Mouse (Mus musculus): Measurements from ENCODE around the gene Kdr. TPM values are rescaled to one million over a fixed set of nuclear protein-coding genes. Genes with fewer than 3 reads are reported as not detected.

Kdr gene
- polyA plus RNA-seq (2015; fragmentation: Nextera tagmentation; extraction: Ambion mirVana), result 23.4 and 25.2 TPM in 2 replicates

DNA sequence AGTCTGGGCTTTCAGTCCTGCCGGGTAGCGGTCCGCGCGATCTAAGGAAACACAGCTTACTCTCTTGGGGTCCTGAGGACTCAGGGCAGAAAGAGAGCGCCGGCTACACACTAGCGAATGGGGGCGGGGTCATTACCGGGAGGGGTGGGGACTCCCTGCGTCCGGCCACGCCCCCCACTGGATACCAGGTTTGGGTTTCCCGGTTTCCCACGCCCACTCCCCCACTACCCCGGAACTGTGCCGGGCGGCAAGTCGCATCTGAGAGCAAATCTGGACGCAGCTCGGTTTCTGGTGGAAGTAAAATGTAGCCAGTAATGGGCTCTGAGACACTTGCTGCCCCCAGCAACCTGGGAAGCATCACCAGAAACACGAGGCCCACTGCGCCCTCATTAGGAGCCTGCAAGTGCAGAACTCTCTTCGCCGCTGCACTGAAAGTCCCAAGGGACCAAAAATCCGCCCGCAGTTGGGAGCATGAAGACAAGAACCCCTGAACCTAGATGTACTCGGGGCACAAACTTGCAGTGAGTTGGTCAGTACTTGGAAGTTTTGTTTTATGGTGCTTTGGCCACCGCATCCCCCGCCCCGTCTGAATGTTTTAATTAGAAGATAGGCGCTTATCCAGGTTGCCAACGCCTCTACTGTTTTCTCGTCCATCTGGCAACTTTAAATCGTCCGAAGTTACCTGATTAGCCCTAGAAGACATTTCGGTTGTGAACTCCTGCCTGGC lies at the start of gene Kdr:
Gene Kdr (minus strand): TSS at position 85 of the 727 bp plus-strand sequence.
- H3K27ac ChIP-seq (replicated peaks), result peak within 1 kb of the TSS; percentile 67
- under 1% methylated on average over 37 of the region's 37 CpGs for WGBS

DNA sequence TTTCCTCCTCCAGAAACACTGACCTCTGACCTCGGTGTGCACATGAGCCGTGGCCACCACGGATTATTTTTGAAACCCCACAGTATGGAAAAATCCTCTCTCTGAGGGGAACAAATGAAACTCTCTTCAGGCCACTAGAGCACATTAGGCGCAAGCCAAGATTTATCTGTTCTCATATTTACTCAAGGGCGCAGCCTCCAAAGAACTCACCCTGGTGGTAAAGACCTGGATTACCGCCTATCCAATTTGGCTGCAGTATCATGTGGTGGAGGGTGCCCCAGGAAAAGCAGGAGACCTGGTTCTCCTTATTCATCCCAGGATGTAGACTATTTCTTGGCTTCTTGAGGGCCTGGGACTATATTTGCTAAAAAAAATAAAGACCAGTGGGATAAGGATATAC lies 48.5 kb upstream of the Kdr start:
- no peaks in the 10 kb centered on the region for H3K36me3 ChIP-seq
- no peak overlapping the region for H3K27ac ChIP-seq (replicated peaks)
- no peak overlapping the region for H3K4me2 ChIP-seq
- no peaks in the 10 kb centered on the region for H3K27me3 ChIP-seq
- no peaks in the 10 kb centered on the region for H3K4me1 ChIP-seq (replicated peaks)
- no peak overlapping the region for H3K9ac ChIP-seq
- H3K9me3 ChIP-seq, result no peaks in the 10 kb centered on the region
- H3K4me3 ChIP-seq, result no peak overlapping the region
- ATAC-seq (ENCODE audit: low read depth), result no peak
- WGBS, result 78% methylated on average over 6 of the region's 6 CpGs

More for the DNA sequence above, at the start of gene Kdr:
- peak within 1 kb of the TSS; percentile 71 for H3K4me3 ChIP-seq
- no peaks in the 10 kb centered on the region for H3K36me3 ChIP-seq
- H3K4me1 ChIP-seq (replicated peaks), result peaks cover 20% of the 10 kb centered on the region
- ATAC-seq (ENCODE audit: low read depth), result peak; percentile 87
- H3K9ac ChIP-seq, result peak within 1 kb of the TSS; percentile 77
- H3K4me2 ChIP-seq, result peak within 1 kb of the TSS; percentile 99
- 0 out of 2 replicates have a peak, but pooled peaks cover 3% of the 10 kb centered on the region for H3K9me3 ChIP-seq
- H3K27me3 ChIP-seq, result peaks cover 62% of the 10 kb centered on the region

DNA sequence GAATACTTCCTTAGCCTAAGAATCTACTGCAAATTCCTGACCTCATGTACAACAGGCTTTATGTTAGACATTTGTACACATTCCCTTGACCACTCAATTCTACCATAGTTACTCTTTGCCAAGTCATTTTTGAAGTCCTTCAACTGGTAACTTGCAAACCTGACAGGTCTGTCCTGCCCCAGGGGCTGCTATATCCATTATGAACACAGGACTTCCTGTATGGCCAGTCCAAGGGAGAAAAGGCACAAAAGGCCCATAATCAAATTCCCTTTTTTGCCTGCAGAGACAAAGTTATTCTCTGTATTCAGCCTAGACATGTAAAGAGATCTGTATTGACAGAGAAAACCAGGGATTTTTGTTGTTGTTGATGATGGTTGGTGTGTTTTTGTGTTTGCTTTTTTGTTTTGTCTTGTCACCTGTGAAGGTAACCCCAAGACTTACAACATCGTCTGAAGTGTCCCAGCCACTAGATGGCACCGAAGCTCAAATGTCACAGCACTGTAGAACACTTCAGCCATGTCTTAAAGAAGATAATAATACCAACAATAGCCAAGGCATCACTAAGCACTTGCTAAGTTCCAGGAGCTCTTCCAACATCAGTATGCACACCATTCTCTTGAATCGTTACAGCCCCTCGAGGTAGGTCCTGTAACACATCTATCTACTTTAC lies 47.9 kb upstream of the Kdr start:
- ATAC-seq (ENCODE audit: low read depth), result no peak
- H3K27ac ChIP-seq (replicated peaks), result no peak overlapping the region
- H3K4me1 ChIP-seq (replicated peaks), result no peaks in the 10 kb centered on the region
- no peak overlapping the region for H3K4me2 ChIP-seq
- no peaks in the 10 kb centered on the region for H3K27me3 ChIP-seq
- no peak overlapping the region for H3K9ac ChIP-seq
- WGBS, result 76% methylated on average over 4 of the region's 4 CpGs
- no peaks in the 10 kb centered on the region for H3K36me3 ChIP-seq
- H3K4me3 ChIP-seq, result no peak overlapping the region
- no peaks in the 10 kb centered on the region for H3K9me3 ChIP-seq

DNA sequence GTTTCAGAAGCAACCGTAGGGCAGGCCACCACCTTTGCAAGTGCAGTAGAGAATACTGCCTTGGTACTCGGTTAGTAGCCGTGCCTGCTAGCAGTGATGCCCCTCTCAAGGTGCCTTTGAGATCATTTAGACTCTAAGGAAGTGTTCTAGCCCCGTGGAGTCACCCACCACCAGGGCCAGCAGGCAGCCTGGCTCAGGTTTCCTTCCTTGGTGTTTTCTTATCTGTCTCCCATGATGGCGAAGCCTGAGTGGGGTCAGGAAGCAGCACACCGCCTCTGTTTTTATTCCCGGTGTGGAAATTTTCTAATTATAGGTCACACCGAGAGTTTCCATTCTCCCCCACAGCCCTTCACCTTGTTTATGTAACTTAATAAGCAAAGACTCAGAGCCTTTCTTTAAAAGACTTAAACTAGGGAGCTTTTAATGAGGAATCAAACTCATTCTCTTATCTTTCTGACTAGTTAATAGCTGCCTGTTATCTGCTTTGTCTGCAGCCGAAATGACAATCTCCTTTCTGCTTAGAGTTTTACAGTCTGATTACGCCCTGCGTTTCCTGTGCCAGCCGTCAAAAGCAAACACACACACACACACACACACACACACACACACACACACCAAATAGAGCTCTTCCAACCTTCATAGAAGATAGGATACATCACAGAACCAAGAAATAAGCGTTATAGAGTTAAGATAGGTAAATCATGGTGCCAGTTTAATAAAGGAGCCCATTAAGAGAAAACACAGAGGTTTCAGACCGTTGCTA lies 44.9 kb upstream of the Kdr start:
- no peaks in the 10 kb centered on the region for H3K27me3 ChIP-seq
- H3K36me3 ChIP-seq, result no peaks in the 10 kb centered on the region
- no peak overlapping the region for H3K9ac ChIP-seq
- no peaks in the 10 kb centered on the region for H3K4me1 ChIP-seq (replicated peaks)
- no peaks in the 10 kb centered on the region for H3K9me3 ChIP-seq
- H3K4me2 ChIP-seq, result no peak overlapping the region
- no peak for ATAC-seq (ENCODE audit: low read depth)
- H3K4me3 ChIP-seq, result no peak overlapping the region
- WGBS, result 65% methylated on average over 14 of the region's 14 CpGs
- H3K27ac ChIP-seq (replicated peaks), result no peak overlapping the region

DNA sequence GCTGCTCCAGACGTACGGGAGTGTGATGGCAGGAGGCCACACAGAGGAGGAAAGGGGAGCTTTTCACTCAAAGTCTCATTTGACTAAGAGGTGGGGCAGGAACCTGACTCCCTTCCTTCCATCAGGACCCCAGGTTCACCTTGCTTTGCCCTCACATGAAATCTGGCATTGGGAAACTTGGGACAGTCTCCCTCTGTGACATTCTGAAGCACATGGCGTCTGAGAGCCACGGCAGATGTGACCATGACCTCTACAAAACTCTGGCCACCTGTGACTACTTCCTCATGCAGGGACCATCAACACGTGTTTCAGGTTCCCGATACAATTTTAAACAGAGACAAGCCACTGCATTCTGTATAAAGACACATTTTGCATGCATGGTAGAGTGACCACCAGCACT lies 44.2 kb upstream of the Kdr start:
- no peaks in the 10 kb centered on the region for H3K4me1 ChIP-seq (replicated peaks)
- H3K9ac ChIP-seq, result no peak overlapping the region
- H3K4me3 ChIP-seq, result no peak overlapping the region
- no peak overlapping the region for H3K27ac ChIP-seq (replicated peaks)
- no peak for ATAC-seq (ENCODE audit: low read depth)
- no peaks in the 10 kb centered on the region for H3K9me3 ChIP-seq
- H3K36me3 ChIP-seq, result no peaks in the 10 kb centered on the region
- WGBS, result 85% methylated on average over 6 of the region's 6 CpGs
- H3K4me2 ChIP-seq, result no peak overlapping the region
- no peaks in the 10 kb centered on the region for H3K27me3 ChIP-seq

DNA sequence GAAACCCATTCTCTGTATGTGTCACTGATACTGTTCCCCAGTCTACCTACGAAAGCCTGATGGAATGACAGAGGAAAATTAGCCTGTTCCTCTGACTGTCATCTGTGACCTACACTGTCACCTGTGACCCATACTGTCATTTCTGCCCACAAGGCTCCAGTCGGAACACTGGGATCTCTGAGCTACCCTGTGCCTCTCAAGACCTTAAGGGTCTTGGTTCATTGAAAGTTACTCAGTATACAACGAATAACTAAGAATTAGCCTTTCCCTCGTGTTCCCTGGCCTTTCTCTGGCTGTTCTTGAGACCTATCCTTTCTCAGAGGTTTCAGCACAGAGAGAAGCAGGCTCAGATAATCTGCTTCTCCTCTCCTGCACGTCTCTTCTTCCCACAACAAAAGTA lies 40.1 kb upstream of the Kdr start:
- H3K27me3 ChIP-seq, result no peaks in the 10 kb centered on the region
- H3K36me3 ChIP-seq, result no peaks in the 10 kb centered on the region
- no peak overlapping the region for H3K4me2 ChIP-seq
- no peak for ATAC-seq (ENCODE audit: low read depth)
- H3K9me3 ChIP-seq, result no peaks in the 10 kb centered on the region
- no peak overlapping the region for H3K9ac ChIP-seq
- 82% methylated on average over 5 of the region's 5 CpGs for WGBS
- H3K4me1 ChIP-seq (replicated peaks), result no peaks in the 10 kb centered on the region
- no peak overlapping the region for H3K4me3 ChIP-seq
- no peak overlapping the region for H3K27ac ChIP-seq (replicated peaks)

DNA sequence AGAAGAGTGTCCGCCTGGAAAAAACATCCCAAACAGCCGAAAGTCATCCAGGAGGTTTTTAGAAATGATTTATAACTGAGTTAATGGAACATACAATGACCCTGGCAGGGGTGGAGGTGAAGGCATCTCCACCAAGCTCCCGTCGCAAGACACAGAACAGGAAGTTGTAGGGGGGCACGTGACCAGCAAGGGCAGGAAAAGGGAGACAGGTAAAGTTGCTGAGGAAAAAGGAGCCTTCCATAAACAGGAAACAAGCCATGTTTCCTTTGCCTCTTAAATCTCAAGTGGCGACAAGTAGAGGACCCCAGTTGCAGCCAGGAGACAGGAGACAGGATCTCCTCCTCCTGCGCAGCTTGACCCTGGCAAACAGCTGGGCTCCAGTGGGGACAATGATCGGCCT lies 37.8 kb upstream of the Kdr start:
- no peak overlapping the region for H3K9ac ChIP-seq
- no peak overlapping the region for H3K4me3 ChIP-seq
- no peaks in the 10 kb centered on the region for H3K9me3 ChIP-seq
- H3K4me2 ChIP-seq, result no peak overlapping the region
- no peak for ATAC-seq (ENCODE audit: low read depth)
- no peaks in the 10 kb centered on the region for H3K4me1 ChIP-seq (replicated peaks)
- no peaks in the 10 kb centered on the region for H3K27me3 ChIP-seq
- WGBS, result 75% methylated on average over 8 of the region's 8 CpGs
- H3K27ac ChIP-seq (replicated peaks), result no peak overlapping the region
- H3K36me3 ChIP-seq, result no peaks in the 10 kb centered on the region

DNA sequence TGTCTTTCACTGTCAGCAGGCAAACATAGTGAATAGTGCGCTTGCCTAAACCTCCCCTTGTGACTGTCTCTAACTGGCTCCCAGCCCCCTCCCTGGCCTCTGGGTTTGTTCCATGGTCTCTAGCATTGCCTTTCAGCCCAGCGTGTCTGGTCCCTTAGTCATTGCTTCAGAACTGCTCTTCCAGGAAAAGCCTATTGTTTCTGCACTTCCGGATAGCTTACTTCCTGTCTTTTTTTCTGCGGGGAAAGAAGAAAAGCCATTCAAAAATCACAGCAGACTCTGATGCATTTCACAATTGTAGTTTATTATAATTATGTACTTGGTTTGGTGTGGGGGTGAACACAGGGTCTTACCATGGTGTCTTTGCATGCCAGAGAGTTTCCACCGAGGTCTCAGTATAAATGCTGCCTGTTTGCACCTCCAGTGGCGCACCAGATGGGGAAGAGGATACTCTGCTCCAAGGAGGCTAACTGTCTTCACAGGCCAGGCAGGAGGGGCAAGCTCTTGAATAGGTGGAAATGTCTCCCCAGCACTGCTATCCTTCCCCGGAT lies 35.7 kb upstream of the Kdr start:
- Histone ChIP-seq H3K4me1 (replicated peaks) (no peaks in the 10 kb centered on the region), H3K4me2 (no peak overlapping the region), H3K9me3 (no peaks in the 10 kb centered on the region), H3K27ac (replicated peaks) (peak overlapping the region; percentile 29; the same call in 1 of the 2 replicates), H3K36me3 (no peaks in the 10 kb centered on the region), H3K27me3 (no peaks in the 10 kb centered on the region), H3K4me3 (no peak overlapping the region), H3K9ac (no peak overlapping the region)
- no peak for ATAC-seq (ENCODE audit: low read depth)
- WGBS, result 74% methylated on average over 7 of the region's 7 CpGs

DNA sequence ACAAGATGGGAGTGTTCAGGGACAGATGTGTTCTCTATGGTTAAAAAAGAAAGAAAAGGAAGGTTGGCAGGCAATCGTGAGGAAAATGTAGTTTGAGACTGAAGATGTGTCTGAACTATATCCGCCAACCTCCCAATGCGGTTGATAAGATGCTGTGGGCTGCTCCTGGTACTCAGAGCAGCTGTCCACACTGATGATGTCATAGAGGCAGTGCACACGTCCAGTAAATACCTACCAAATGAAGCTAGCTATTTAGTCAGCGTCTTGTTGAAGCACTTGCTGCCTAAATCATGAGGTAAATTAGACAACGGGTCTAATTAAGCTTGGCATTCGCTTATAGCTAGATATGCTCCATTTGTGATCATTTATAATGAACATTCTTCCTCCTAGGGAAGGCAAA lies 28.1 kb upstream of the Kdr start:
- Histone ChIP-seq H3K27ac (replicated peaks) (no peak overlapping the region), H3K27me3 (no peaks in the 10 kb centered on the region), H3K4me1 (replicated peaks) (peaks cover 8% of the 10 kb centered on the region; the same call in 1 of the 2 replicates), H3K36me3 (no peaks in the 10 kb centered on the region), H3K4me3 (no peak overlapping the region), H3K4me2 (no peak overlapping the region), H3K9me3 (no peaks in the 10 kb centered on the region), H3K9ac (no peak overlapping the region)
- 73% methylated on average over 7 of the region's 7 CpGs for WGBS
- ATAC-seq (ENCODE audit: low read depth), result no peak

DNA sequence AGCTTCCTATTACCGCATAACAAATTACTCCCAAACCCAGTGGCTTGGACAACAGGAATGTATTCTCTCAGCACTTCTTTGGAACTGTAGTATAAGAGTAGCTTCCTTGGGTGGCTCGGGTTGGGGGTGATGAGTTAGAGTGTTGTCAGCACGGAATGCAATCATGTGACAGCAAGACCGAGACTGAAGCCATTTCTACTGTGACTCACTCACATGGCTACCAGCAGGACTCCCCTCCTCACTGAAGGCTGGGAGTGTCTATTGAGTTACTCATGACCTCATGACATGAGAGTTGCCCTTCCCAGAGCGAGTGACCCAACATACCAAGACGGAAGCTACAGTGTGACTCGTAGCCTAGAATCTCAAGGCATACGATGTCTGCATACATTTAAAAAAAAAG lies 12.0 kb upstream of the Kdr start:
- no peak for ATAC-seq (ENCODE audit: low read depth)
- Histone ChIP-seq H3K27ac (replicated peaks) (no peak overlapping the region), H3K9me3 (no peaks in the 10 kb centered on the region), H3K27me3 (no peaks in the 10 kb centered on the region), H3K36me3 (no peaks in the 10 kb centered on the region), H3K9ac (no peak overlapping the region), H3K4me2 (no peak overlapping the region), H3K4me1 (replicated peaks) (no peaks in the 10 kb centered on the region), H3K4me3 (no peak overlapping the region)
- WGBS, result 87% methylated on average over 8 of the region's 8 CpGs

DNA sequence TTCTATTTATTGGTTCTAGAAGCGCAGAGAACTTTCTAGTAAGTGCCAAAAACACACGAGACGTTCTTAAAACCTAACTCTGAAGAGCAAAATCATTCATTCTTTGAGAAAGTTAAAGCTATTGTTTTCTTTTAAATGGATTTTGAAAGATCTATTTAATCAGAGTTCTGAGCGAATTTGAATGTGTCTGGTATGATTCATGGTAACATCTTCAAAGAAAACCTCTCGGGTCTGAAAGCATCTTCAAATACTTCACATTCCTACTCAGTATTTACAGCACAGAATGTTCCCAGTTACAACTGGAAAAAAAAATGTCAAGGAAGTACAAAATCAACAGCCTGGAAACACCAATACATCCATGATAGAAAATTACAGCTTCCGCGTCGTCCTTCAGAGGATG lies 9.3 kb upstream of the Kdr start:
- 85% methylated on average over 8 of the region's 8 CpGs for WGBS

More for the DNA sequence above, 9.3 kb upstream of the Kdr start:
- Histone ChIP-seq H3K27ac (replicated peaks) (no peak overlapping the region), H3K4me3 (no peak overlapping the region), H3K36me3 (no peaks in the 10 kb centered on the region), H3K4me2 (no peak overlapping the region), H3K9me3 (no peaks in the 10 kb centered on the region), H3K4me1 (replicated peaks) (no peaks in the 10 kb centered on the region), H3K9ac (no peak overlapping the region), H3K27me3 (0 out of 2 replicates have a peak, but pooled peaks cover 3% of the 10 kb centered on the region)
- ATAC-seq (ENCODE audit: low read depth), result no peak
